12 mouse cellular contexts compared by ENCODE assay signal in the genomic region with DNA sequence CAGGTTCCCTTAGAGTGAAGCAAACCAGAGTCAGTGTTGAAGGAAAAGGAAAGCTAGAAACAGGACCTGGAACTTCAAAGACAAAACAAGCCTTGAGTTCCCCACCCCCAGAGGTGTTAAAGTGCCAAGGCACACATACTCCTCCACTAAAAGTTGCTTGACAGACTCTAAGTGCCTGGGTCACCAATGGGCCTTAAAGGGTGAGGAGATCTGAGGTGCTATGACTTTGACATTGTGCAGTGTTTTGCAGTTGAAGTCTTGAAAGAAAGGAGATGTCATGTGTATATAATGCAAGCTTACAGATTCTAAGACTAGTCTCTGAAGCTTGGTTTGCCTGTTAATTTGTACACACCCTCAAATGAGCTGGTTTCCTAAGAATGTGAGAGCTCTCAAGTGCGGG.
DNase-seq lines count a peak whose midpoint lies in the region; ATAC-seq and TF ChIP-seq lines count a peak whose summit lies in the region.
"Had no signal": no experiment of that assay in that cellular context is flagged by ENCODE, and none has a peak within 500 bp of the region (broad histone marks: within the 10 kb centered on the region; RNA-seq: fewer than 3 reads in every experiment).

No protein-coding gene starts in this region.

- peaks cover 47% of the 10 kb centered on the region for H3K4me1 ChIP-seq in heart, embryonic 10.5 days
- no peaks in the 10 kb centered on the region; the same call in 1 of the 2 replicates for H3K4me1 ChIP-seq in kidney, postnatal 0 days (replicated peaks; ENCODE audit: insufficient read depth, low read length)
- peaks cover 28% of the 10 kb centered on the region for H3K4me1 ChIP-seq in limb, embryonic 11.5 days (ENCODE audit: control insufficient read depth, insufficient read depth, low read length)
- H3K4me1 ChIP-seq in stomach, embryonic 16.5 days (ENCODE audit: control insufficient read depth, insufficient read depth, low read length): peaks cover 34% of the 10 kb centered on the region

- H3K9ac ChIP-seq in kidney, postnatal 0 days (ENCODE audit: low read depth, low read length): no peak overlapping the region
- no peak overlapping the region for H3K9ac ChIP-seq in limb, embryonic 11.5 days (ENCODE audit: low read length)
- H3K9ac ChIP-seq in stomach, embryonic 16.5 days (ENCODE audit: low read length): no peak overlapping the region

- H3K27ac ChIP-seq in heart, embryonic 10.5 days: peak overlapping the region; percentile 67
- H3K27ac ChIP-seq in kidney, postnatal 0 days: peak overlapping the region; percentile 57
- no peak overlapping the region for H3K27ac ChIP-seq in limb, embryonic 11.5 days (replicated peaks; ENCODE audit: low read depth, low read length)
- peak overlapping the region; percentile 79 for H3K27ac ChIP-seq in stomach, embryonic 16.5 days (ENCODE audit: low read length)
- H3K27ac ChIP-seq: left cerebral cortex, adult 2 months had no signal

- no peak for TF ChIP-seq CTCF in kidney, postnatal 0 days (IDR thresholded peaks at IDR 0.05; ENCODE audit: low read depth)

- no peak for ATAC-seq in kidney, postnatal 0 days (replicated peaks; ENCODE audit: low FRiP score, low read depth)
- ATAC-seq in limb, embryonic 11.5 days (ENCODE audit: insufficient number of reproducible peaks, low FRiP score, low TSS enrichment, low read depth): no peak
- no peak for ATAC-seq in stomach, embryonic 16.5 days (ENCODE audit: insufficient read depth, low FRiP score)
- ATAC-seq in frontal cortex, adult (ENCODE audit: low TSS enrichment): no peak

- 24% methylated on average over 1 of the region's 1 CpGs for WGBS in heart, embryonic 10.5 days
- WGBS in kidney, postnatal 0 days: 48% methylated on average over 1 of the region's 1 CpGs
- 25% methylated on average over 1 of the region's 1 CpGs for WGBS in limb, embryonic 11.5 days
- 59% methylated on average over 1 of the region's 1 CpGs for WGBS in stomach, embryonic 16.5 days

- intact Hi-C loops in heart, postnatal 36 days (cut with DNase I): loop anchor here (5.0 kb wide), 1 partner anchor 63 kb away; no protein-coding TSS in a partner anchor

- no peak overlapping the region for H3K4me3 ChIP-seq in heart, embryonic 10.5 days
- H3K4me3 ChIP-seq in kidney, postnatal 0 days (replicated peaks; ENCODE audit: low read depth, low read length): no peak overlapping the region
- no peak overlapping the region for H3K4me3 ChIP-seq in limb, embryonic 11.5 days (ENCODE audit: low read depth, low read length)
- no peak overlapping the region for H3K4me3 ChIP-seq in stomach, embryonic 16.5 days (replicated peaks; ENCODE audit: low read length)
- H3K4me3 ChIP-seq: left cerebral cortex, adult 2 months had no signal

- peak; percentile 90 for DNase-seq in heart, embryonic 10.5 days (ENCODE audit: low spot score)
- no peak for DNase-seq in heart, postnatal 36 days
- DNase-seq in kidney, postnatal 0 days (ENCODE audit: low spot score): no peak
- DNase-seq in kidney, adult 18-20 months: no peak
- DNase-seq in limb, embryonic 11.5 days (ENCODE audit: low spot score): peak; percentile 47
- no peak for DNase-seq in liver
- DNase-seq: adrenal gland, postnatal 14 days; cerebellum, adult 11-12 months; kidney, postnatal 4 days had no signal

- H3K27me3 ChIP-seq in heart, embryonic 10.5 days (ENCODE audit: insufficient read depth, poor library complexity, severe bottlenecking): no peaks in the 10 kb centered on the region
- H3K27me3 ChIP-seq in kidney, postnatal 0 days (ENCODE audit: insufficient read depth, low read length): no peaks in the 10 kb centered on the region
- no peaks in the 10 kb centered on the region for H3K27me3 ChIP-seq in limb, embryonic 11.5 days (ENCODE audit: control insufficient read depth, insufficient read depth, low read length)
- H3K27me3 ChIP-seq in stomach, embryonic 16.5 days (ENCODE audit: control insufficient read depth, insufficient read depth, low read length): no peaks in the 10 kb centered on the region

- no peak overlapping the region for H3K4me2 ChIP-seq in kidney, postnatal 0 days (ENCODE audit: low read length)
- H3K4me2 ChIP-seq in limb, embryonic 11.5 days (ENCODE audit: low read depth, severe bottlenecking): no peak overlapping the region
- no peak overlapping the region for H3K4me2 ChIP-seq in stomach, embryonic 16.5 days (ENCODE audit: low read depth, low read length)

- H3K9me3 ChIP-seq in heart, embryonic 10.5 days: no peaks in the 10 kb centered on the region
- H3K9me3 ChIP-seq in kidney, postnatal 0 days (replicated peaks; ENCODE audit: low read length): no peaks in the 10 kb centered on the region
- no peaks in the 10 kb centered on the region for H3K9me3 ChIP-seq in limb, embryonic 11.5 days (ENCODE audit: control insufficient read depth, low read length)
- no peaks in the 10 kb centered on the region for H3K9me3 ChIP-seq in stomach, embryonic 16.5 days (replicated peaks; ENCODE audit: control insufficient read depth, low read length)

- no peaks in the 10 kb centered on the region for H3K36me3 ChIP-seq in heart, embryonic 10.5 days
- H3K36me3 ChIP-seq in kidney, postnatal 0 days (ENCODE audit: insufficient read depth, low read length): no peaks in the 10 kb centered on the region
- no peaks in the 10 kb centered on the region for H3K36me3 ChIP-seq in limb, embryonic 11.5 days (ENCODE audit: control insufficient read depth, insufficient read depth, low read length)
- no peaks in the 10 kb centered on the region for H3K36me3 ChIP-seq in stomach, embryonic 16.5 days (ENCODE audit: control insufficient read depth, insufficient read depth, low read length)

Comparison
In these comparisons a context has a peak if more than half of its experiments do, and no peak if none do; other contexts are left out.
1. DNase-seq: peak in heart, embryonic 10.5 days (single experiment) and limb, embryonic 11.5 days (single experiment); none in heart, postnatal 36 days (0 of 2), kidney, postnatal 0 days (single experiment), kidney, adult 18-20 months (single experiment) and liver (single experiment).